Mouse (Mus musculus): Measurements from ENCODE around the gene Ppp6r2. TPM values are rescaled to one million over a fixed set of nuclear protein-coding genes. Genes with fewer than 3 reads are reported as not detected.

Gene Ppp6r2
- polyA plus RNA-seq, 1 experiment from 2014 or later: 90.8 TPM

- no peaks in the 10 kb centered on the region for H3K27me3 ChIP-seq (replicated peaks; ENCODE audit: control insufficient read depth, insufficient read depth, low read length)
- 90% methylated on average over 4 of the region's 4 CpGs for WGBS
- no peak overlapping the region for H3K4me3 ChIP-seq (replicated peaks; ENCODE audit: low read length)
- no peak for ATAC-seq
- H3K4me1 ChIP-seq (replicated peaks; ENCODE audit: control insufficient read depth, insufficient read depth, low read length): no peaks in the 10 kb centered on the region; the same call in 1 of the 2 replicates
- H3K4me2 ChIP-seq (ENCODE audit: low read length): no peak overlapping the region
- H3K27ac ChIP-seq (ENCODE audit: low read length): no peak overlapping the region
- H3K36me3 ChIP-seq (ENCODE audit: control insufficient read depth, insufficient read depth): peaks cover 5% of the 10 kb centered on the region; the same call in 1 of the 2 replicates
- H3K9me3 ChIP-seq (ENCODE audit: control insufficient read depth, low read length): no peaks in the 10 kb centered on the region
- no peak overlapping the region for H3K9ac ChIP-seq (replicated peaks; ENCODE audit: low read depth, low read length)
Observed at GRCm38 (mm10) chr15:89234052-89234451, 22.7 kb downstream of the Ppp6r2 start.

GRCm38 (mm10) chr15:89239751-89240392 is 28.5 kb downstream of the Ppp6r2 start:
- Histone ChIP-seq H3K9me3 (ENCODE audit: control insufficient read depth, low read length) (no peaks in the 10 kb centered on the region), H3K27ac (ENCODE audit: low read length) (no peak overlapping the region), H3K36me3 (ENCODE audit: control insufficient read depth, insufficient read depth) (peaks cover 18% of the 10 kb centered on the region), H3K27me3 (replicated peaks; ENCODE audit: control insufficient read depth, insufficient read depth, low read length) (no peaks in the 10 kb centered on the region), H3K9ac (replicated peaks; ENCODE audit: low read depth, low read length) (no peak overlapping the region), H3K4me3 (replicated peaks; ENCODE audit: low read length) (no peak overlapping the region), H3K4me2 (ENCODE audit: low read length) (no peak overlapping the region), H3K4me1 (replicated peaks; ENCODE audit: control insufficient read depth, insufficient read depth, low read length) (no peaks in the 10 kb centered on the region; the same call in 1 of the 2 replicates)
- WGBS: 56% methylated on average over 3 of the region's 3 CpGs
- ATAC-seq: no peak

- Histone ChIP-seq H3K4me1 (replicated peaks; ENCODE audit: control insufficient read depth, insufficient read depth, low read length) (no peaks in the 10 kb centered on the region; the same call in 1 of the 2 replicates), H3K27ac (ENCODE audit: low read length) (no peak overlapping the region), H3K4me3 (replicated peaks; ENCODE audit: low read length) (no peak overlapping the region), H3K36me3 (ENCODE audit: control insufficient read depth, insufficient read depth) (peaks cover 20% of the 10 kb centered on the region), H3K27me3 (replicated peaks; ENCODE audit: control insufficient read depth, insufficient read depth, low read length) (no peaks in the 10 kb centered on the region), H3K9me3 (ENCODE audit: control insufficient read depth, low read length) (no peaks in the 10 kb centered on the region), H3K9ac (replicated peaks; ENCODE audit: low read depth, low read length) (no peak overlapping the region), H3K4me2 (ENCODE audit: low read length) (no peak overlapping the region)
- WGBS: 60% methylated on average over 2 of the region's 2 CpGs
- ATAC-seq: no peak
Observed at GRCm38 (mm10) chr15:89241025-89241424, 29.7 kb downstream of the Ppp6r2 start.

GRCm38 (mm10) chr15:89249063-89249462 is 37.7 kb downstream of the Ppp6r2 start:
- 92% methylated on average over 6 of the region's 6 CpGs for WGBS
- Histone ChIP-seq H3K9me3 (ENCODE audit: control insufficient read depth, low read length) (no peaks in the 10 kb centered on the region), H3K27me3 (replicated peaks; ENCODE audit: control insufficient read depth, insufficient read depth, low read length) (no peaks in the 10 kb centered on the region), H3K4me2 (ENCODE audit: low read length) (no peak overlapping the region), H3K27ac (ENCODE audit: low read length) (no peak overlapping the region), H3K36me3 (ENCODE audit: control insufficient read depth, insufficient read depth) (0 out of 2 replicates have a peak, but pooled peaks cover 12% of the 10 kb centered on the region), H3K9ac (replicated peaks; ENCODE audit: low read depth, low read length) (no peak overlapping the region), H3K4me1 (replicated peaks; ENCODE audit: control insufficient read depth, insufficient read depth, low read length) (no peaks in the 10 kb centered on the region), H3K4me3 (replicated peaks; ENCODE audit: low read length) (no peak overlapping the region)
- ATAC-seq: no peak

GRCm38 (mm10) chr15:89255330-89255729 is 44.0 kb downstream of the Ppp6r2 start:
- Histone ChIP-seq H3K27ac (ENCODE audit: low read length) (no peak overlapping the region), H3K36me3 (ENCODE audit: control insufficient read depth, insufficient read depth) (peaks cover 10% of the 10 kb centered on the region; the same call in 1 of the 2 replicates), H3K4me1 (replicated peaks; ENCODE audit: control insufficient read depth, insufficient read depth, low read length) (peaks cover 4% of the 10 kb centered on the region), H3K4me3 (replicated peaks; ENCODE audit: low read length) (no peak overlapping the region), H3K9ac (replicated peaks; ENCODE audit: low read depth, low read length) (no peak overlapping the region), H3K9me3 (ENCODE audit: control insufficient read depth, low read length) (no peaks in the 10 kb centered on the region), H3K27me3 (replicated peaks; ENCODE audit: control insufficient read depth, insufficient read depth, low read length) (no peaks in the 10 kb centered on the region), H3K4me2 (ENCODE audit: low read length) (no peak overlapping the region)
- 17% methylated on average over 4 of the region's 4 CpGs for WGBS
- ATAC-seq: no peak; the same call in 1 of the 2 replicates

GRCm38 (mm10) chr15:89258997-89259396 is 47.6 kb downstream of the Ppp6r2 start:
- Histone ChIP-seq H3K36me3 (ENCODE audit: control insufficient read depth, insufficient read depth) (peaks cover 19% of the 10 kb centered on the region), H3K9ac (replicated peaks; ENCODE audit: low read depth, low read length) (no peak overlapping the region), H3K4me2 (ENCODE audit: low read length) (no peak overlapping the region), H3K9me3 (ENCODE audit: control insufficient read depth, low read length) (no peaks in the 10 kb centered on the region), H3K4me1 (replicated peaks; ENCODE audit: control insufficient read depth, insufficient read depth, low read length) (peaks cover 4% of the 10 kb centered on the region), H3K27me3 (replicated peaks; ENCODE audit: control insufficient read depth, insufficient read depth, low read length) (no peaks in the 10 kb centered on the region), H3K4me3 (replicated peaks; ENCODE audit: low read length) (no peak overlapping the region), H3K27ac (ENCODE audit: low read length) (no peak overlapping the region)
- no peak for ATAC-seq
- WGBS: 92% methylated on average over 5 of the region's 5 CpGs

GRCm38 (mm10) chr15:89264485-89264884 is 53.1 kb downstream of the Ppp6r2 start:
- Histone ChIP-seq H3K9me3 (ENCODE audit: control insufficient read depth, low read length) (no peaks in the 10 kb centered on the region), H3K4me3 (replicated peaks; ENCODE audit: low read length) (no peak overlapping the region), H3K9ac (replicated peaks; ENCODE audit: low read depth, low read length) (no peak overlapping the region), H3K36me3 (ENCODE audit: control insufficient read depth, insufficient read depth) (peaks cover 36% of the 10 kb centered on the region), H3K4me2 (ENCODE audit: low read length) (no peak overlapping the region), H3K4me1 (replicated peaks; ENCODE audit: control insufficient read depth, insufficient read depth, low read length) (no peaks in the 10 kb centered on the region), H3K27me3 (replicated peaks; ENCODE audit: control insufficient read depth, insufficient read depth, low read length) (no peaks in the 10 kb centered on the region), H3K27ac (ENCODE audit: low read length) (no peak overlapping the region)
- ATAC-seq: no peak
- 86% methylated on average over 5 of the region's 5 CpGs for WGBS

GRCm38 (mm10) chr15:89275497-89275896 is 64.1 kb downstream of the Ppp6r2 start:
- H3K4me3 ChIP-seq (replicated peaks; ENCODE audit: low read length): no peak overlapping the region
- no peaks in the 10 kb centered on the region for H3K9me3 ChIP-seq (ENCODE audit: control insufficient read depth, low read length)
- WGBS: 82% methylated on average over 3 of the region's 3 CpGs
- ATAC-seq: no peak
- H3K27me3 ChIP-seq (replicated peaks; ENCODE audit: control insufficient read depth, insufficient read depth, low read length): no peaks in the 10 kb centered on the region
- no peak overlapping the region for H3K27ac ChIP-seq (ENCODE audit: low read length)
- peaks cover 37% of the 10 kb centered on the region for H3K36me3 ChIP-seq (ENCODE audit: control insufficient read depth, insufficient read depth)
- H3K4me1 ChIP-seq (replicated peaks; ENCODE audit: control insufficient read depth, insufficient read depth, low read length): no peaks in the 10 kb centered on the region
- no peak overlapping the region for H3K9ac ChIP-seq (replicated peaks; ENCODE audit: low read depth, low read length)
- no peak overlapping the region for H3K4me2 ChIP-seq (ENCODE audit: low read length)

GRCm38 (mm10) chr15:89277366-89277765 is 66.0 kb downstream of the Ppp6r2 start:
- Histone ChIP-seq H3K36me3 (ENCODE audit: control insufficient read depth, insufficient read depth) (peaks cover 51% of the 10 kb centered on the region), H3K4me2 (ENCODE audit: low read length) (no peak overlapping the region), H3K4me1 (replicated peaks; ENCODE audit: control insufficient read depth, insufficient read depth, low read length) (no peaks in the 10 kb centered on the region), H3K9ac (replicated peaks; ENCODE audit: low read depth, low read length) (no peak overlapping the region), H3K27ac (ENCODE audit: low read length) (no peak overlapping the region), H3K27me3 (replicated peaks; ENCODE audit: control insufficient read depth, insufficient read depth, low read length) (no peaks in the 10 kb centered on the region), H3K9me3 (ENCODE audit: control insufficient read depth, low read length) (no peaks in the 10 kb centered on the region), H3K4me3 (replicated peaks; ENCODE audit: low read length) (no peak overlapping the region)
- no peak for ATAC-seq
- 95% methylated on average over 4 of the region's 4 CpGs for WGBS
